Mouse (Mus musculus): ENCODE data around the gene Slc2a5. TPM values are rescaled to one million over a fixed set of nuclear protein-coding genes. Genes with fewer than 3 reads are reported as not detected.
A peak's percentile ranks its signal among the peaks of the same experiment; 100 is the strongest.

Gene Slc2a5
- 1.1 and 1.3 TPM in 2 replicates for polyA plus RNA-seq (2016; fragmentation: Nextera tagmentation; extraction: Ambion mirVana)

GRCm38 (mm10) chr4:150119055-150119454 lies at the start of gene Slc2a5:
TSS of gene Slc2a5 (plus strand) at chr4:150119283.
- ATAC-seq (ENCODE audit: low FRiP score) = peak; percentile 51; the same call in 1 of the 2 replicates
- Histone ChIP-seq H3K4me2 (peak within 1 kb of the TSS; percentile 45), H3K36me3 (replicated peaks) (no peaks in the 10 kb centered on the region), H3K4me3 (replicated peaks) (peak within 1 kb of the TSS; percentile 14; the same call in 1 of the 2 replicates), H3K9ac (no peak within 1 kb of the TSS), H3K27me3 (no peaks in the 10 kb centered on the region), H3K27ac (no peak within 1 kb of the TSS), H3K4me1 (peaks cover 12% of the 10 kb centered on the region), H3K9me3 (no peaks in the 10 kb centered on the region)
- 7% methylated on average over 15 of the region's 15 CpGs for WGBS

DNA sequence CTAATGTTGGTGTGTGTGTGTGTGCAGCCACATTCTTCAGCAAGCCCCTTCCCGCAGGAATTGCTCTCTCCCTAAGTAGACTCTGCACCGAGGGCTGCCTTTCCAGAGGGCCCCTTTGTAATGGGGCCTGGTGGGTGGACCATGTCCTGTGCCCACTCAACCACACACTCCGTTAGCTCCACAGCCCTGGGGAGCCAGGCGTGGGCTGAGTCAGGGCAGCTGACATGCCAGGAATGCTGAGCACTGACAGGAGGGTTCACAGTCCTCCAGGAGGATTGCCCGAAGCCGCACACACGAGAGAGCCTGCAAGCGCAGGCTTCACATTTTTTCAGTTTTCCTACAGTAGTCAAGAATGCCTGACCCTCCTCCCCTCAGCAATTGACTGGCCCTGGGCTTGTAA lies 48.9 kb upstream of the Slc2a5 start:
- H3K9me3 ChIP-seq = no peaks in the 10 kb centered on the region
- H3K27ac ChIP-seq = no peak overlapping the region
- no peak overlapping the region for H3K4me3 ChIP-seq (replicated peaks)
- H3K36me3 ChIP-seq (replicated peaks) = no peaks in the 10 kb centered on the region
- no peak for ATAC-seq (ENCODE audit: low FRiP score)
- no peaks in the 10 kb centered on the region for H3K4me1 ChIP-seq
- H3K27me3 ChIP-seq = peaks cover 8% of the 10 kb centered on the region; the same call in 1 of the 2 replicates
- WGBS = 60% methylated on average over 8 of the region's 8 CpGs
- H3K9ac ChIP-seq = no peak overlapping the region
- H3K4me2 ChIP-seq = no peak overlapping the region

GRCm38 (mm10) chr4:150072416-150073101 lies 46.5 kb upstream of the Slc2a5 start:
- no peak overlapping the region for H3K9ac ChIP-seq
- no peaks in the 10 kb centered on the region for H3K4me1 ChIP-seq
- peaks cover 8% of the 10 kb centered on the region; the same call in 1 of the 2 replicates for H3K27me3 ChIP-seq
- no peak overlapping the region for H3K4me3 ChIP-seq (replicated peaks)
- 52% methylated on average over 15 of the region's 15 CpGs for WGBS
- H3K27ac ChIP-seq = no peak overlapping the region
- no peak overlapping the region for H3K4me2 ChIP-seq
- no peak for ATAC-seq (ENCODE audit: low FRiP score)
- no peaks in the 10 kb centered on the region for H3K36me3 ChIP-seq (replicated peaks)
- H3K9me3 ChIP-seq = no peaks in the 10 kb centered on the region

DNA sequence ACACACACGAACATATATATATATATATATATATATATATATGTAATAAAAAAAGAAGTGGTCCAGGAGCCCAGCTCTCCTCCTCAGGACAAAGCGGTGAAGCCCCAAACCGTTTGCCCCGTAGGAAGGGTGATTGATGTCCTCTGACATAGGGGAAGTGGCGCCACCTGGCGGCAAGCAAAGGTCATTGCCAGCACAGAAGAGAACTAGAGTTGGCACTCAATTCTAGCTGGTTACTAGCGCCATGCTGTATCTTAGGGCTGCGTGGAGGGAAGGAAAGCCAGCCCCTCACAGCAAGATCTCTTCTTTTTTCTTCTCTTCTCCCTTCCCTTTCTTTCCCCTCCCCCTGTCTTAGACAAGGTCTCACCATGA lies 46.0 kb upstream of the Slc2a5 start:
- peaks cover 8% of the 10 kb centered on the region; the same call in 1 of the 2 replicates for H3K27me3 ChIP-seq
- H3K9me3 ChIP-seq = no peaks in the 10 kb centered on the region
- ATAC-seq (ENCODE audit: low FRiP score) = no peak
- 12% methylated on average over 8 of the region's 8 CpGs for WGBS
- H3K4me2 ChIP-seq = no peak overlapping the region
- H3K4me1 ChIP-seq = no peaks in the 10 kb centered on the region
- no peak overlapping the region for H3K27ac ChIP-seq
- no peaks in the 10 kb centered on the region for H3K36me3 ChIP-seq (replicated peaks)
- no peak overlapping the region for H3K9ac ChIP-seq
- no peak overlapping the region for H3K4me3 ChIP-seq (replicated peaks)

DNA sequence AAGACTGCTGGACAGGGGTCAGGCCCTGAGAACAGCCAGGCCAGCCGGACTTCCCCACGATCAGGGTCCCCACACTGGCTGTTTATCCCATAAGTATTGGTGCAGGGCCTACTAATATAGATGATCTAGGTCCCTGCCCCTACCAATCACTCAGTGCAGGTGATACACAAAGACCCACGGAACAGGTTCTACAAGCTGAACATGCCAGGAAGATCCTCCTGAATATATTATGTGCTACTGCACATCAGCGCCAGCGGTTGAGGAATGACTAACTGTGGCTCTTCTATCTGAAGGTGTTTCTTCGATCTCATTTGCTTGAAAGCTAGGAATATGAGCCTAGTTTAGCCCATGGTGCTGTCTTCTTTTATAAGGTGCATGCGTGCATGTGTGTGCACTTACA lies 43.7 kb upstream of the Slc2a5 start:
- Histone ChIP-seq H3K27ac (no peak overlapping the region), H3K4me1 (no peaks in the 10 kb centered on the region), H3K9me3 (no peaks in the 10 kb centered on the region), H3K4me3 (replicated peaks) (no peak overlapping the region), H3K9ac (no peak overlapping the region), H3K4me2 (no peak overlapping the region), H3K36me3 (replicated peaks) (no peaks in the 10 kb centered on the region), H3K27me3 (peaks cover 4% of the 10 kb centered on the region; the same call in 1 of the 2 replicates)
- ATAC-seq (ENCODE audit: low FRiP score) = no peak
- 85% methylated on average over 7 of the region's 7 CpGs for WGBS

- H3K36me3 ChIP-seq (replicated peaks) = no peaks in the 10 kb centered on the region
Measured at GRCm38 (mm10) chr4:150076147-150076546, 42.9 kb upstream of the Slc2a5 start.

GRCm38 (mm10) chr4:150078646-150079045 lies 40.4 kb upstream of the Slc2a5 start:
- no peak overlapping the region for H3K27ac ChIP-seq
- no peak for ATAC-seq (ENCODE audit: low FRiP score)
- no peaks in the 10 kb centered on the region for H3K36me3 ChIP-seq (replicated peaks)
- no peaks in the 10 kb centered on the region for H3K4me1 ChIP-seq
- WGBS = 85% methylated on average over 2 of the region's 2 CpGs
- H3K4me2 ChIP-seq = no peak overlapping the region
- no peak overlapping the region for H3K9ac ChIP-seq
- H3K27me3 ChIP-seq = no peaks in the 10 kb centered on the region; the same call in 1 of the 2 replicates
- H3K9me3 ChIP-seq = no peaks in the 10 kb centered on the region
- no peak overlapping the region for H3K4me3 ChIP-seq (replicated peaks)

More at GRCm38 (mm10) chr4:150076147-150076546, 42.9 kb upstream of the Slc2a5 start:
- no peak overlapping the region for H3K4me2 ChIP-seq
- H3K27ac ChIP-seq = no peak overlapping the region
- H3K27me3 ChIP-seq = peaks cover 4% of the 10 kb centered on the region; the same call in 1 of the 2 replicates
- WGBS = 51% methylated on average over 18 of the region's 18 CpGs
- no peak overlapping the region for H3K4me3 ChIP-seq (replicated peaks)
- no peaks in the 10 kb centered on the region for H3K9me3 ChIP-seq
- ATAC-seq (ENCODE audit: low FRiP score) = no peak
- H3K9ac ChIP-seq = no peak overlapping the region
- H3K4me1 ChIP-seq = no peaks in the 10 kb centered on the region

DNA sequence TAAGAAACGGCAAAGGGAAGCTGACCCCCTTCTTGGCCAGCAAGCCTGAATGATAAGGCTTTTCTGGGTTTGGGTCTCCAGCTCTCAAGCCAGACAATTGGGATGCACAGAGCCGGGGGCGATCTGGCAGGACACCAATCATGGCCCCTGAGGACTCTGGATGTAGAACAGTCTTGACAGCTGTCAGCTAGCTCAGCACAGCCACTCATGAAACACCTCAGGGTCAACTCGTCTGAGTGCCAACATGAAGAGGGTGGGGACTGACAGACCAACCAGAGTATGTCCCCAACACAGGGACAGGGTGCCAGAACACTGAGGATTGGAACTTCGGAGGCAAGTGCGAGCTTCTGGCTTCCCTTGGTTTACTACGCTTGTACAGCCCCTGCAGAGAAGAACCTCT lies 39.8 kb upstream of the Slc2a5 start:
- no peak overlapping the region for H3K27ac ChIP-seq
- H3K4me2 ChIP-seq = no peak overlapping the region
- no peaks in the 10 kb centered on the region for H3K9me3 ChIP-seq
- no peak for ATAC-seq (ENCODE audit: low FRiP score)
- H3K36me3 ChIP-seq (replicated peaks) = no peaks in the 10 kb centered on the region
- 77% methylated on average over 7 of the region's 7 CpGs for WGBS
- H3K4me1 ChIP-seq = no peaks in the 10 kb centered on the region
- no peak overlapping the region for H3K9ac ChIP-seq
- no peaks in the 10 kb centered on the region; the same call in 1 of the 2 replicates for H3K27me3 ChIP-seq
- no peak overlapping the region for H3K4me3 ChIP-seq (replicated peaks)

DNA sequence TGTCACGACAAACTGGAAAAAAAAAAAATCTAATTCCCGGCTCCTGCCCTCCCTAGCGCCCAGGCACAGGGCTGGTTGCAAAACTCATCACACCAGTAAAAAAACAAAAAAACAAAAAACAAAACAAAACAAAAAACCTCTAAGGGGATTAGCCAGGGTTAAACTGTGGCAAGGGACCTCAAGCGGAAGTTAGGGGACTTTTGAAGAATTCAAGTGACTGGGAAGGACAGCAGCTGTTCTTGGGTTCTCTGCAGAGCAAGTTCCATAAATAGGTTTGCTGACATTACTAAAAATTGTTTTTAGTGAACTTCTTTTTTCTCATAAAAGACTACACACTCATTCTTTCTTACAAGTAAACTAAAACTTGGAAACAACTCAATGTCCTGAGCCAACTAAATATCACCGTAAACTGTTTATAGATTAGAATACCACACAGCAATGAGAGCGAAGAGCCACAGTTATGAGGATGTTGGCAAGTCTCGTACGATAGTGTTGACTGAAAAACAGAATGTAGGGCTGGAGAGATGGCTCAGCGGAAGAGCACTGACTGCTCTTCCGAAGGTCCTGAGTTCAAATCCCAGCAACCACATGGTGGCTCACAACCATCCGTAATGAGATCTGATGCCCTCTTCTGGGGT lies 38.6 kb upstream of the Slc2a5 start:
- H3K4me1 ChIP-seq = no peaks in the 10 kb centered on the region
- no peaks in the 10 kb centered on the region for H3K9me3 ChIP-seq
- H3K27me3 ChIP-seq = no peaks in the 10 kb centered on the region; the same call in 1 of the 2 replicates
- H3K27ac ChIP-seq = no peak overlapping the region
- no peak for ATAC-seq (ENCODE audit: low FRiP score)
- no peak overlapping the region for H3K4me3 ChIP-seq (replicated peaks)
- no peak overlapping the region for H3K9ac ChIP-seq
- no peak overlapping the region for H3K4me2 ChIP-seq
- H3K36me3 ChIP-seq (replicated peaks) = no peaks in the 10 kb centered on the region
- 87% methylated on average over 11 of the region's 11 CpGs for WGBS

DNA sequence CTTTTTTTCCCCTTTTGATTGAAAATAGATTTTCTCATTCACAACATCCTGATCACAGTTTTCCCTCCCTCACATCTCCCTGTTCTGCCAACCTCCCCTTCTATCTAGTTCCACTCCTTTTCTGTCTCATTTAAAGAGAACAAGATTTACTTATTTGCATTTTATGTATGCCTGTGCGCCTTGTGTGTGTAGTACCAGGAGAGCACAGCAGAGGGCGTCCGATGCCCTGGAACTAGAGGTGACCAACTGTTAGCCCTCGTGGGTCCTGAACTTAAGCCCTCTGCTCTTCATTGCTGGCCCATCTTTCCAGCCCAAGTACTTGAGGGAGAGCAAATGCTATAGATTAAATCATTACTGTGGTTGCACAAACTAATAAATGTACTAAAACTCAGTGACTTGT lies 33.7 kb upstream of the Slc2a5 start:
- WGBS = 76% methylated on average over 4 of the region's 4 CpGs
- H3K27me3 ChIP-seq = peaks cover 33% of the 10 kb centered on the region
- ATAC-seq (ENCODE audit: low FRiP score) = no peak

GRCm38 (mm10) chr4:150086841-150087160 lies 32.3 kb upstream of the Slc2a5 start:
- peaks cover 48% of the 10 kb centered on the region for H3K27me3 ChIP-seq

More for the DNA sequence above, 33.7 kb upstream of the Slc2a5 start:
- no peak overlapping the region for H3K27ac ChIP-seq
- no peak overlapping the region for H3K4me3 ChIP-seq (replicated peaks)
- H3K9ac ChIP-seq = no peak overlapping the region
- no peaks in the 10 kb centered on the region for H3K36me3 ChIP-seq (replicated peaks)
- H3K4me1 ChIP-seq = peaks cover 11% of the 10 kb centered on the region; the same call in 1 of the 2 replicates
- no peak overlapping the region for H3K4me2 ChIP-seq
- H3K9me3 ChIP-seq = no peaks in the 10 kb centered on the region

GRCm38 (mm10) chr4:150087161-150087889 lies 31.8 kb upstream of the Slc2a5 start, which contains the start of gene Gpr157:
TSS of gene Gpr157 (plus strand) at chr4:150087365.
- no peaks in the 10 kb centered on the region for H3K36me3 ChIP-seq (replicated peaks)
- peak within 1 kb of the TSS; percentile 56 for H3K4me3 ChIP-seq (replicated peaks)
- under 1% methylated on average over 56 of the region's 56 CpGs for WGBS
- peaks cover 11% of the 10 kb centered on the region; the same call in 1 of the 2 replicates for H3K4me1 ChIP-seq
- H3K27ac ChIP-seq = no peak within 1 kb of the TSS
- H3K27me3 ChIP-seq = peaks cover 53% of the 10 kb centered on the region
- H3K9me3 ChIP-seq = no peaks in the 10 kb centered on the region
- ATAC-seq (ENCODE audit: low FRiP score) = peak; percentile 95
- H3K4me2 ChIP-seq = peak within 1 kb of the TSS; percentile 98
- H3K9ac ChIP-seq = peak within 1 kb of the TSS; percentile 56

More at GRCm38 (mm10) chr4:150086841-150087160, 32.3 kb upstream of the Slc2a5 start:
- Histone ChIP-seq H3K4me1 (peaks cover 11% of the 10 kb centered on the region; the same call in 1 of the 2 replicates), H3K9ac (0 out of 2 replicates have a peak overlapping the region, but pooled peaks have one; percentile 27), H3K9me3 (no peaks in the 10 kb centered on the region), H3K27ac (no peak overlapping the region), H3K4me3 (replicated peaks) (peak overlapping the region; percentile 56), H3K4me2 (peak overlapping the region; percentile 98), H3K36me3 (replicated peaks) (no peaks in the 10 kb centered on the region)
- no peak for ATAC-seq (ENCODE audit: low FRiP score)
- WGBS = 2% methylated on average over 7 of the region's 7 CpGs
